Mouse (Mus musculus) embryonic facial prominence, embryonic 15.5 days (tissue): ENCODE results near the gene Pde11a. TPM values are rescaled to one million over a fixed set of nuclear protein-coding genes. Genes with fewer than 3 reads are reported as not detected.

ENCODE experiments used
- ATAC-seq: fragments of 200-750 bp; cut with Nextera tagmentation; 2 replicates; pipeline ENCODE4 v1.8.0; 2017; ENCODE audit warnings: low read depth, moderate TSS enrichment; ENCODE audit not compliant: insufficient number of reproducible peaks, low FRiP score, low TSS enrichment
- H3K27ac ChIP-seq: fragments of 300-500 bp; sonication (generic); replicated peaks from 2 replicates; pipeline ENCODE4 v1.5.1; 2015; ENCODE audit warnings: mild to moderate bottlenecking, inconsistent platforms
- H3K27me3 ChIP-seq: fragments of 300-500 bp; sonication (generic); 2 replicates; pipeline ENCODE4 v1.6.1; 2015; ENCODE audit warnings: inconsistent platforms
- H3K36me3 ChIP-seq: fragments of 300-500 bp; sonication (generic); 2 replicates; pipeline ENCODE4 v1.6.1; 2015; ENCODE audit warnings: mild to moderate bottlenecking, inconsistent platforms
- H3K4me1 ChIP-seq: fragments of 300-500 bp; sonication (generic); 2 replicates; pipeline ENCODE4 v1.6.1; 2015; ENCODE audit warnings: inconsistent platforms
- H3K4me2 ChIP-seq: fragments of 300-500 bp; sonication (generic); replicated peaks from 2 replicates; pipeline ENCODE4 v1.6.1; 2015; ENCODE audit warnings: mild to moderate bottlenecking, inconsistent platforms
- H3K4me3 ChIP-seq: fragments of 300-500 bp; sonication (generic); replicated peaks from 2 replicates; pipeline ENCODE4 v1.5.1; 2015; ENCODE audit warnings: mild to moderate bottlenecking, inconsistent platforms
- H3K9ac ChIP-seq: fragments of 300-500 bp; sonication (generic); 2 replicates; pipeline ENCODE4 v1.6.1; 2015; ENCODE audit warnings: inconsistent platforms
- H3K9me3 ChIP-seq: fragments of 300-500 bp; sonication (generic); replicated peaks from 2 replicates; pipeline ENCODE4 v1.6.1; 2016; ENCODE audit warnings: inconsistent platforms
- WGBS: fragments of 180-500 bp; shearing (Covaris S2); methylation state at CpG from one replicate; pipeline ENCODE4 v1.1.7; 2015; 5-methylcytosine and 5-hydroxymethylcytosine counted together
- polyA plus RNA-seq: library from polyadenylated mRNA; unstranded; fragments of >200 nt; fragmentation: Nextera tagmentation; extraction: Ambion mirVana; gene quantifications from 2 replicates; pipeline ENCODE4 v1.2.1, GENCODE M21; 2015

Pde11a gene
- polyA plus RNA-seq, 1 experiment from 2014 or later: 0.41 TPM

DNA sequence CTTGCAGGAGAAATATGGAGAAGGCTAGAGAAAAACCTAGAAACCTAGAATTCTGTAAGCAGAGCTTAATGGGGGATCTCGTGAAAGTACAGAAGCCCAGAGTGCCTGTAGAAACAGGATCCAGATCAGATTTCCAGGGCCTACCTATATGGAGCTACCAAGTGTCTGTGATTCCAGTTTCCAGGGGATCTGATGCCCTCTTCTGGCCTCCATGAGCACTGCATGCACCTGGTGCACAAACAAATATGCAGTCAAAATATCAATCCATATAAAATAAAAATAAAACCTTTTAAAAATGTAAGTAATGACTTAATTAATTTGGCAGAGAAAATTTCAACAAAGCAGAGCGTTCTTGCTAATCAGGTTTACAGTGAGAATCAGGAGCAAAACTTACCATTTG lies 23.5 kb upstream of the Pde11a start:
- H3K9ac ChIP-seq: no peak overlapping the region
- H3K36me3 ChIP-seq: no peaks in the 10 kb centered on the region
- H3K4me2 ChIP-seq: no peak overlapping the region
- H3K4me1 ChIP-seq: no peaks in the 10 kb centered on the region
- H3K27ac ChIP-seq: no peak overlapping the region
- H3K27me3 ChIP-seq: no peaks in the 10 kb centered on the region
- no peak for ATAC-seq
- WGBS: 44% methylated on average over 2 of the region's 2 CpGs
- H3K9me3 ChIP-seq: no peaks in the 10 kb centered on the region
- H3K4me3 ChIP-seq: no peak overlapping the region

DNA sequence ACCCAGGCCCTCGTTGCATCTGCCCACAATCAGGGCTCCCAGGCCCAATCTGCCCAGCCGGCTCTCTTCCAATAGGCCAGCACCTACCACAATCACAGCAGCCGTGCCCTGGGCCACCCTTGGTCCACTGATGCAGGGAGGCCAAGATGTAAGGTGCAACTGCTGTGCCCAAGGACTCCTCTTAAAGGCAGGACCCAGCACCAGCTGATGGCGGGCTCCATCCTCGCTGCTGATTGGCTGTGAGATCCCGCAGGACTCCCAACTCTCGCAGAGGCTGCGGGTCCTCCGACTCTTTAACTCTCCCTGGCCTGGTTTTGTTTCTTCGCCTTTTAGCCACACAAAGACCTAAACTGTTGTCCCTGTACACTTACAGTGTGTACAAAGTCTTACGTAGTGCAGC lies 21.7 kb upstream of the Pde11a start, which contains the start of gene Cyct:
Gene Cyct (minus strand): TSS at position 225 of the 400 bp plus-strand sequence.
- Histone ChIP-seq H3K27ac (no peak within 1 kb of the TSS), H3K4me2 (no peak within 1 kb of the TSS), H3K4me1 (no peaks in the 10 kb centered on the region), H3K36me3 (no peaks in the 10 kb centered on the region), H3K27me3 (no peaks in the 10 kb centered on the region), H3K4me3 (no peak within 1 kb of the TSS), H3K9me3 (no peaks in the 10 kb centered on the region), H3K9ac (no peak within 1 kb of the TSS)
- 81% methylated on average over 11 of the region's 11 CpGs for WGBS
- no peak for ATAC-seq

GRCm38 (mm10) chr2:76347839-76348238 lies 9.3 kb upstream of the Pde11a start:
- Histone ChIP-seq H3K9me3 (no peaks in the 10 kb centered on the region), H3K4me2 (no peak overlapping the region), H3K4me3 (no peak overlapping the region), H3K4me1 (no peaks in the 10 kb centered on the region), H3K27me3 (no peaks in the 10 kb centered on the region), H3K27ac (no peak overlapping the region), H3K36me3 (no peaks in the 10 kb centered on the region), H3K9ac (no peak overlapping the region)
- ATAC-seq: no peak
- WGBS: 72% methylated on average over 6 of the region's 6 CpGs

DNA sequence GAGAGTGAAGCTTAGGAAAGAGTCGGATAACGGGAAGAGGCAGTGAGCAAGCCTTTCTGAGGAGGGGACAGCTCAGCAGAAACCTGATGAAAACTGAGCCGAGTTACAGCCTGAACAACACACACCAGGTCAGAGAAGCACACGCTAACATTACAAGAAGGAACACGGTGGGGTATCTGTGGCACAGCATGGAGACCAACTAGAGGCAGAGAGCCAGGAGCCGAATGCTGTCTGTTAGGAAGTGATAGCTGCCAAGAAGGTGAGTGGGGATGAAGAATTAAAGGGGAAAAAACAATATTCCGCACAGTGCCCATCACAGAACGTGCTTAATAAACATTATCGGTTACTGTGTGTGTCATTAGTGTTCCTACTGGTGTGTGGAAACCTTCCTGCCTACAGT lies 3.6 kb upstream of the Pde11a start:
- H3K36me3 ChIP-seq: no peaks in the 10 kb centered on the region
- H3K4me1 ChIP-seq: peaks cover 6% of the 10 kb centered on the region
- H3K9ac ChIP-seq: no peak overlapping the region
- peaks cover 15% of the 10 kb centered on the region; the same call in 1 of the 2 replicates for H3K27me3 ChIP-seq
- WGBS: 88% methylated on average over 9 of the region's 9 CpGs
- H3K4me2 ChIP-seq: no peak overlapping the region
- H3K4me3 ChIP-seq: no peak overlapping the region
- no peaks in the 10 kb centered on the region for H3K9me3 ChIP-seq
- no peak for ATAC-seq
- no peak overlapping the region for H3K27ac ChIP-seq

GRCm38 (mm10) chr2:76334596-76334995 lies 4.0 kb downstream of the Pde11a start:
- Histone ChIP-seq H3K9ac (no peak overlapping the region), H3K27me3 (peaks cover 15% of the 10 kb centered on the region; the same call in 1 of the 2 replicates), H3K4me3 (no peak overlapping the region), H3K9me3 (no peaks in the 10 kb centered on the region), H3K4me2 (no peak overlapping the region), H3K4me1 (peaks cover 6% of the 10 kb centered on the region), H3K36me3 (no peaks in the 10 kb centered on the region), H3K27ac (no peak overlapping the region)
- no peak for ATAC-seq
- WGBS: 81% methylated on average over 5 of the region's 5 CpGs

DNA sequence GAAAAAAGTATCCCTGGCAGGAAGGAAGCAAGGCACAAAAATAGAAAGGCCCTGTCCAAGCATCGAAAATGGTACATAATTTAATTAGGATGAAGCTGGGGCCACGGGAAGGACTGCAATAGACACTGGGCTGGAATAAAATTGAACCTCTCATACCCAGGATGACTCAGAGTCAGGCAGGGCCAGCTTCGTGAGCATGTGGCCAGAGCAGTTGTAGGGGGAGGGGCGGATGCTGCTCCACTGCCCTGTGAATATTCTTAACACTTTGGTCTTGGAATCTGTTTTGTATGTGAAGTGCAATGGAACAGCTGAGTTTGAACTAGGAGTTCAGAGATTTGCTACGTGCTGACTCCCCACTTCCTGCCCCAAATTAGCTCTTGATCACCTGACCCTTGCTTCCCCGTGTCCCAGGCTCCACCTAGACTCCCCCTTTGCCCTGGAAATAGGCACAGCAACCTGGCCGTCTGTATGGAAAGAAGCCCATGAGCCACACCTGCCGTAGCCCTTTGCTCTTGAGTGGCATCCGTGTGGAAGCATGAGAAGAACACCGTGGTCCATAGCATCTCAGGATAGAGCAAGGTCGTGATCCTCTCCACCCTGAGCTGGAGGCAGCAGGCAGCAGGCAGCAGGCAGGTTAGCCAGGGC lies 6.3 kb downstream of the Pde11a start:
- WGBS: 62% methylated on average over 11 of the region's 11 CpGs
- no peaks in the 10 kb centered on the region for H3K36me3 ChIP-seq
- H3K27me3 ChIP-seq: no peaks in the 10 kb centered on the region
- H3K9ac ChIP-seq: no peak overlapping the region
- no peak overlapping the region for H3K4me2 ChIP-seq
- no peaks in the 10 kb centered on the region for H3K9me3 ChIP-seq
- H3K27ac ChIP-seq: no peak overlapping the region
- H3K4me1 ChIP-seq: no peaks in the 10 kb centered on the region
- H3K4me3 ChIP-seq: no peak overlapping the region
- ATAC-seq: no peak

DNA sequence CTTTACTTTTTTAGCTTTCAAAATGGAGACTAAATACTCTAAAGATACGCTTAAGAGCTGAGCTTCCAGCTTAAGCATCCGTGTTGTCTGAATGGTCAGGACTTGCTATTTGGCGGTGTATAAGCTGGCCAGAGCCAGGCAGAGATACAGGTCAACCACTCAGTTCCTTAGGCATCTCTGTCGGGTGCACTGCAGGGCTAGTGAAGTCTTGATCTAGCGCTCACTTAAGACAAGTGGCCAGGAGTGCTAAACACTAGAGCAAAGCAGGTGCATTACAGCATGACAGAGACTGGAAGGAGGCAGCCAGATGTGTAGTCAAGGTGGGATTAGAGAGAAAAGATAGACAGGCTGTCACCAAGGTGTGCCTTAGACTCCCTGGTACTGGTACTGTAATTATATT lies 8.5 kb downstream of the Pde11a start:
- no peak overlapping the region for H3K27ac ChIP-seq
- WGBS: 87% methylated on average over 5 of the region's 5 CpGs
- ATAC-seq: no peak
- H3K9me3 ChIP-seq: no peaks in the 10 kb centered on the region
- no peak overlapping the region for H3K4me3 ChIP-seq
- no peaks in the 10 kb centered on the region for H3K27me3 ChIP-seq
- H3K36me3 ChIP-seq: no peaks in the 10 kb centered on the region
- no peak overlapping the region for H3K4me2 ChIP-seq
- no peaks in the 10 kb centered on the region for H3K4me1 ChIP-seq
- no peak overlapping the region for H3K9ac ChIP-seq

- Histone ChIP-seq H3K4me3 (no peak overlapping the region), H3K27me3 (no peaks in the 10 kb centered on the region), H3K9ac (no peak overlapping the region), H3K4me1 (no peaks in the 10 kb centered on the region), H3K36me3 (no peaks in the 10 kb centered on the region), H3K27ac (no peak overlapping the region), H3K9me3 (no peaks in the 10 kb centered on the region), H3K4me2 (no peak overlapping the region)
- 85% methylated on average over 3 of the region's 3 CpGs for WGBS
- ATAC-seq: no peak
Measured at GRCm38 (mm10) chr2:76326161-76326560, 12.4 kb downstream of the Pde11a start.

DNA sequence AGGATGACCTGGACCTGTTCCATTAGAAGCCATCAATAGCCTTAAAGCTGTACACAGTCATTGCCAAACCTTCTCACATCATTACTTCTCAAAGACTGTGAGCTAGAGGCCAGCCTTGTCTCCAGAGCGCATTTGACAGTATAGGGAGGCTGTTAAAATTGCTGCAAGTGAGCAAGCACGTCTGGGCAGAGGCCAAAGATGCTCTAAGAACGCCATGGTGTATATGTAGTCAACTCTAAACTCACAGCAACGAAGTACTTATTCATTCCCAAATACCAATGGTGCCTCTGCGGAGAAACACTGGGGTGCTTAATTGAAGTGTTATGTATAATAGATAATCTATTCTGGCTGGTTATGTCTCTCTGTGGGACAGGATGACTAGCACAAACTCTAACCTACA lies 14.1 kb downstream of the Pde11a start:
- WGBS: 84% methylated on average over 5 of the region's 5 CpGs
- Histone ChIP-seq H3K27ac (no peak overlapping the region), H3K27me3 (no peaks in the 10 kb centered on the region), H3K4me2 (no peak overlapping the region), H3K9ac (no peak overlapping the region), H3K36me3 (no peaks in the 10 kb centered on the region), H3K4me1 (no peaks in the 10 kb centered on the region), H3K9me3 (no peaks in the 10 kb centered on the region), H3K4me3 (no peak overlapping the region)
- no peak for ATAC-seq

GRCm38 (mm10) chr2:76323185-76323875 lies 15.2 kb downstream of the Pde11a start:
- Histone ChIP-seq H3K9me3 (no peaks in the 10 kb centered on the region), H3K4me1 (no peaks in the 10 kb centered on the region), H3K4me3 (no peak overlapping the region), H3K36me3 (no peaks in the 10 kb centered on the region), H3K9ac (no peak overlapping the region), H3K27me3 (no peaks in the 10 kb centered on the region), H3K4me2 (no peak overlapping the region), H3K27ac (no peak overlapping the region)
- 83% methylated on average over 21 of the region's 21 CpGs for WGBS
- ATAC-seq: no peak

GRCm38 (mm10) chr2:76320336-76320735 lies 18.2 kb downstream of the Pde11a start:
- no peaks in the 10 kb centered on the region for H3K9me3 ChIP-seq
- no peak for ATAC-seq
- no peaks in the 10 kb centered on the region for H3K36me3 ChIP-seq
- no peak overlapping the region for H3K27ac ChIP-seq
- H3K27me3 ChIP-seq: no peaks in the 10 kb centered on the region
- H3K4me1 ChIP-seq: no peaks in the 10 kb centered on the region
- 89% methylated on average over 6 of the region's 6 CpGs for WGBS
- no peak overlapping the region for H3K4me2 ChIP-seq
- no peak overlapping the region for H3K4me3 ChIP-seq
- no peak overlapping the region for H3K9ac ChIP-seq

GRCm38 (mm10) chr2:76319231-76319630 lies 19.3 kb downstream of the Pde11a start:
- ATAC-seq: no peak

More at GRCm38 (mm10) chr2:76319231-76319630, 19.3 kb downstream of the Pde11a start:
- 85% methylated on average over 6 of the region's 6 CpGs for WGBS
- H3K4me1 ChIP-seq: no peaks in the 10 kb centered on the region
- no peaks in the 10 kb centered on the region for H3K27me3 ChIP-seq
- no peak overlapping the region for H3K9ac ChIP-seq
- H3K4me3 ChIP-seq: no peak overlapping the region
- no peaks in the 10 kb centered on the region for H3K9me3 ChIP-seq
- no peak overlapping the region for H3K4me2 ChIP-seq
- H3K27ac ChIP-seq: no peak overlapping the region
- no peaks in the 10 kb centered on the region for H3K36me3 ChIP-seq
